Mouse (Mus musculus) right cerebral cortex, adult 2 months (tissue): ENCODE data around the gene Hist1h2bh.
A peak's percentile ranks its signal among the peaks of the same experiment; 100 is the strongest.
"Not testable (repeated sequence)": the region's sequence is repeated elsewhere in the genome, so short reads cannot be mapped to it uniquely, and the experiment has no call there.

Experiments used
- DNase-seq, 2 experiments: peaks; one replicate each; pipeline ENCODE4 v3.0.0; 2021 to 2022; ENCODE audit warnings: low spot score in 2 of 2

The Hist1h2bh gene

GRCm38 (mm10) chr13:23573898-23574524 is 30.8 kb upstream of the Hist1h2bh start, which contains the start of the genes Hist1h2bf and Hist1h2ad:
TSS of gene Hist1h2bf (minus strand) at chr13:23574196.
TSS of gene Hist1h2ad (plus strand) at chr13:23574381.
- peak; percentile 93 to 96 for DNase-seq

GRCm38 (mm10) chr13:23573034-23573897 is 30.1 kb upstream of the Hist1h2bh start:
- DNase-seq = not testable (repeated sequence)

GRCm38 (mm10) chr13:23572218-23573033 is 29.2 kb upstream of the Hist1h2bh start:
- DNase-seq = no peak

GRCm38 (mm10) chr13:23571504-23572217 is 28.5 kb upstream of the Hist1h2bh start:
- not testable (repeated sequence) for DNase-seq

GRCm38 (mm10) chr13:23571022-23571503 is 27.9 kb upstream of the Hist1h2bh start, which contains the start of the genes Hist1h2ae and Hist1h2bg:
TSS of gene Hist1h2ae (minus strand) at chr13:23571220.
TSS of gene Hist1h2bg (plus strand) at chr13:23571396.
- DNase-seq = peak; percentile 74 to 75

GRCm38 (mm10) chr13:23570261-23571021 is 27.2 kb upstream of the Hist1h2bh start:
- DNase-seq = not testable (repeated sequence)

- no peak for DNase-seq
Measured at GRCm38 (mm10) chr13:23564482-23564881, 21.3 kb upstream of the Hist1h2bh start.

GRCm38 (mm10) chr13:23562699-23563462 is 19.7 kb upstream of the Hist1h2bh start:
- DNase-seq = peak in 1 of 2 experiments; percentile 52

- DNase-seq = peak; percentile 95
Measured at GRCm38 (mm10) chr13:23561883-23562659, 18.9 kb upstream of the Hist1h2bh start, which contains the start of gene Hist1h3e. TSS of gene Hist1h3e (minus strand) at chr13:23562369.

- DNase-seq = not testable (repeated sequence)
Measured at GRCm38 (mm10) chr13:23561531-23561882, 18.3 kb upstream of the Hist1h2bh start.

GRCm38 (mm10) chr13:23560699-23561098 is 17.5 kb upstream of the Hist1h2bh start:
- DNase-seq = not testable (repeated sequence)

GRCm38 (mm10) chr13:23556906-23557305 is 13.7 kb upstream of the Hist1h2bh start:
- no peak for DNase-seq

GRCm38 (mm10) chr13:23555839-23556416 is 12.7 kb upstream of the Hist1h2bh start:
- DNase-seq = peak; percentile 72 to 74

GRCm38 (mm10) chr13:23554925-23555838 is 12.0 kb upstream of the Hist1h2bh start:
- DNase-seq = peak; percentile 80 to 86

GRCm38 (mm10) chr13:23554393-23554792 is 11.2 kb upstream of the Hist1h2bh start:
- DNase-seq = no peak

- no peak for DNase-seq
Measured at GRCm38 (mm10) chr13:23552962-23553361, 9.8 kb upstream of the Hist1h2bh start, which contains the start of gene Hist1h1d. TSS of gene Hist1h1d (plus strand) at chr13:23553262.
